Mouse (Mus musculus) urinary bladder, postnatal 25 days (tissue): Measurements from ENCODE around the gene Hbb-bt.
"Not testable (repeated sequence)": the region's sequence is repeated elsewhere in the genome, so short reads cannot be mapped to it uniquely, and the experiment has no call there.

Experiments used
- DNase-seq: peaks from one replicate; pipeline ENCODE4 v3.0.0; 2022; ENCODE audit warnings: low spot score

The Hbb-bt gene

DNA sequence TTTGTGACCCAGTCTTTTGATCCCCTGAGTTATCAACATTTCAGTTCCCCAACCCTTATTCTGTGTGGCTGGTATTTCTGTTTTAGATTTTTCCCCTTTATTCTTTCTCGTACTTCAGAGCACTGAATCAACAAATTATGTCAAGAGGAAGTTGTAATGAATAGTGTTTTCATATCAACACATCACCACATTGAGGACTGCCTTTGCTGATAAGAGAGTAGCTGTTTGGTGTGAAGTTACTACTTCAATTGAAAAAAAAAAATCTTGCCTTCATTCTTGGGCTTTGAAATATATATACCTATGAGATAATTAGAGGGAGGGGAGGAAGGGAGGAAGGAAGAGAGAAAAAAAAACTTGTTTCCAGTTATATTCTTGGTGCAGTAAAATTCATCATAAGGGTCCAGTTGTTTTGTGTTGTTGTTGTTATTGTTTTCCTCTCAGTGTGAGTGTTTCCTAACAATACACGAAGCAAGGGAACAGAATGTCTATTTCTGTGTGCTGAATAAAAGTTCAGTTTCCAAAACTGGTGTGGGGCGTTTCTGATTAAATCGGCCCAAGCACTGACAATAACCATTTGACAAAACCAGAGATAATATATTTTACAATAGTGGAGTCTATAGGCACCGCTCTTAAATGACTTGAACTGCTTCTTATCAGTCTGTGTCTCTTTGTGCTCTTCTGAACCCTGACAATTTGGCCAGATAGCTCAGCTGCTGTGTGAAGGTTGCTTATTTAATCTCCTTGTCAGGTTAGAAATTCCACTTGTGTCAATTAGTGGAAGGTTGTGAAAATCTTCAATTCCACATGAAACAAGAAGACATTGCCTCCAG lies 4.6 kb downstream of the Hbb-bt start:
- DNase-seq, result no peak

DNA sequence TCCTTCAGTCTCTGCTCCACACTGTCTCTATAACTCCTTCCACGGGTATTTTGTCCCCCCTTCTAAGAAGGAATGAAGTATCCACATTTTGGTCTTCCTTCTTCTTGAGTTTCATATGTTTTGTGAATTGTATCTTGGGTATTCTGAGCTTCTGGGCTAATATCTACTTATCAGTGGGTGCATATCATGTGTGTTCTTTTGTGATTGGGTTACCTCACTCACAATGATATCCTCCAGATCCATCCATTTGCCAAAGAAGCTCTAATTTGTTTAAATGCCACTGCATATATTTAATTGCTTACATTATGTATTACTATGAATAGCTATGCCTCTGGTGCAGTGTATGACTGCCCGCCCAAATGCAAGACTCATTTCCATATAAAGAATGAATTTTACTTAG lies 5.7 kb downstream of the Hbb-bt start:
- not testable (repeated sequence) for DNase-seq

DNA sequence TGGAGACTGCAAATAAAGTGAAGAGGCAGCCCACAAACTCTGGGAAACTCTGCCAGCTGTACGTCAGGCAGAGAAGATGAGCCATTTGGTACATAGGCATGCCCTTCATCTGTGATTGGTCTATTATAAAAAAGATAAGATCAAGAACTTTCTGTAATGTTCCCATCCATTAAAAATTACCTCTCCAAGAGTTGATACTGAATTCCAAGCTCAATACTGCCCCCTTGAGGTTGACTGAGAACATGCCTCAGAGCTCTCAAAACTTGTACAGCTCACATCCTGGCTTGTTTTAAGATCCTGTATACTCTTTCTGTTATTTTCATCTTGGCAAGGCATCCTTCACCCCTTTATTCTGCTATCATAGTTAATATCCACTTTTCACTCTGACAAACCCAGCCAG lies 6.9 kb downstream of the Hbb-bt start:
- DNase-seq, result peak; percentile 5

DNA sequence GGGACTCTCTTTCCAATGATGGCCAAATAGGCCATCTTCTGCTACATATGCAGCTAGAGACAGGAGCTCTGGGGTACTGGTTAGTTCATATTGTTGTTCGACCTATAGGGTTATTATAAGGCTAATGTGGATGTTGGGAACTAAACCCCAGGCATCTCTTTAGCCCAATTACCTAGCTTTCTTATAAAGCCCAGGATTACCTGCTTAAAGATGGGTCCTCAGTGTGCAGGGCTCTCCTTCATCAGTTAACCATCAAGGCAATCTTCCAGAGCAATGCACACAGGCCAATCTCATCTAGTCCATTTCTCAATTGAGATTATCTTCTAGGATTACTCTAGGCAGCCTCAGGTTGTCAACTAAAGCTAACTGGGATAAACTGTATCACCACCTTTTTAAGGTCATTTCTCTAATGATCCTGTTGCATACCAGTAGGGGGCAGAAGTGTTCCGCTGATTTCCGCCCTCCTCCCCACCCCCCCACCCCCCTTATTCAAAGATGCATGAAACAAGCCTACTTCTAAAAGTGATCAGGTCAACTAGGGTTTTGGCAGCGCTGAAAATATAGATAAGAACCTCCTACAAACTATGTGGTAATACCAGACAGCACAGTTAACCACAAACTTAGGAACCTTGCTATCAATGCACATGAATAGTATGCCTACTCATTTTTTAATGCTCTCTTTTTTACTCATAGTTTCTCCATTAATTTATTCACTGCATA lies 21.0 kb downstream of the Hbb-bt start:
- DNase-seq, result no peak

DNA sequence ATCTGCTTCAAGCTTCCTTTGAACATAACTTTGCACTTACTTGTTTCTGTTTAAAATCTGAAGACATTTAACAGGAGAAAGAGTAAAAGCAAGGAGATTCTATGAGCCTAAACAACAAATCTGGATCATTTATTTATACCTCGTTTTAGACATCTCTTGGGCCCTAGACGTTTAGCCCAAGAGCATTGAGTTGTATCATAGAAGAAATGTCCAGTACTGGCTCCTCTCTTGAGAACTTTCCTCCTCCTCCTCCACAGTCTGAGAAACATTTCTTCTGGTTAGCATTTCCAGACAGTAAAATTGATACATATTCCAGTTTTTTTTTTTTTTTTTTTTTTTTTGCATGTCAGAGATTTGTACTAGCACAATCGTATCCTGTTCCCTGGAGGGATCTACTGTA lies 22.1 kb downstream of the Hbb-bt start, which contains the start of gene Olfr67:
Gene Olfr67, minus strand, starts transcription at position 101 of the 400 bp plus-strand sequence.
- no peak for DNase-seq

DNA sequence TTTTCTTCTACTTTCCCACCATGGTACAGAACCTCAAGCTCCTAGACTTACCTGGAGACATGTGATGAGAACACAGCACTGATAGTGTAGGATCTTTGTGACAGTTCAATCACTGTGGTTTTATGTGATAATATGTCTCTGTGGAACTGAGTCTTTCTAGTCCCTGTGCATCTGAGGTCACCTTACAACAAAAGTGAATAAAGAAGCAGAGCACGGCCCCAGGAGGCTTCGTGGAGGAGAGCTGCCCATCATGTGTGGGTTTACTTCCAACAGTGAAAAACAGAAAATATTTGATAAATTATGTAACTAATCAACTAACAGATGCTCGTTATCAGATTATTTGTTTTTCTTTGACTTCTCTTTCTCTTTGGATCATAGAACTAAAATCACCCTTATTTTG lies 34.2 kb downstream of the Hbb-bt start, which contains the start of gene Olfr68:
Gene Olfr68, minus strand, starts transcription at position 101 of the 400 bp plus-strand sequence.
- DNase-seq, result no peak

DNA sequence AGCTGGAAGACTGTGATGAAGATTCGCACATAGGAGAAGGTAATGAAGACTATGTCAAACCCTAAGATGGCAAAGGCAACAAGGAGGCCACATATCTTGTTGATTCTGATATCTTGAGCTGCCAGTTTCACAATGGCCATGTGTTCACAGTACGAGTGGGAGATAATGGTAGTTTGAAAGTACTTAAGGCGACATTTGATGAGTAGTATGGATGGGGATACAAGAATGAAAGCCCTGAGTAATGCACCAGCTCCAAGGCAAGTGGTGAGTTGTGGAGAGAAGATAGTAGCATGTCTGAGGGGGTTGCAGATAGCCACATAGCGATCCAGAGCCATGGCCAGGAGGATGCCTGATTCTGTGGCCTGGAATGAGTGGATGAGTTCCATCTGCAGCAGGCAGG lies 36.1 kb downstream of the Hbb-bt start:
- not testable (repeated sequence) for DNase-seq

DNA sequence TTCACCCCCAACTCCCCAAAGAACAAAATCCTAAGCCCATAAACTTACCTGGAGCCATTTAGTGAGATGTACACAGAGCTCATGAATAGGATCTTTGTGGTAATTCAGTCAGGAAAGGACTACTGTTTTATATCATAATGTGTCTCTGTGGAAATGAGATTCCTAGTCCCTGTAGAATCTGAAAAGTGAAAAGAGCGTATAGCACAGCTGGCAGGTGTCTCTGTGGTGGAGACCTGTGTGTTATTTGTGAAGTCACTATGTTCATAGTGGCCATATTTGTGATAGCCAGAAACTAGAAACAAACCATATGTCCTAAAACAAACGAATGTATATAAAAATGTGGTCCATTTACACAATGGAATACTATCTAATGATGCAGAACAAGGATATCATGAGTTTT lies 42.3 kb downstream of the Hbb-bt start, which contains the start of gene Olfr69:
Gene Olfr69, minus strand, starts transcription at position 101 of the 400 bp plus-strand sequence.
- no peak for DNase-seq

DNA sequence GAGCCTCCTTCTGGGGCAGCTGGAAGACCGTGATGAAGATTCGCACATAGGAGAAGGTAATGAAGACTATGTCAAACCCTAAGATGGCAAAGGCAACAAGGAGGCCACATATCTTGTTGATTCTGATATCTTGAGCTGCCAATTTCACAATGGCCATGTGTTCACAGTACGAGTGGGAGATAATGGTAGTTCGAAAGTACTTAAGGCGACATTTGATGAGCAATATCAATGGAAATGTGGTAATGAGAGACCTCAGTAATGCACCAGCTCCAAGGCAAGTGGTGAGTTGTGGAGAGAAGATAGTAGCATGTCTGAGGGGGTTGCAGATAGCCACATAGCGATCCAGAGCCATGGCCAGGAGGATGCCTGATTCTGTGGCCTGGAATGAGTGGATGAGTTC lies 46.1 kb downstream of the Hbb-bt start:
- DNase-seq, result not testable (repeated sequence)
